Mouse (Mus musculus) forebrain, embryonic 11.5 days (tissue): ENCODE measurements at regions not wholly inside any gene's neighbourhood (a gene's known extent, or its start where the extent isn't known, plus 50 kb on each side); places are given as distances from the start of the nearest gene placed in this dataset.
A peak's percentile ranks its signal among the peaks of the same experiment; 100 is the strongest.

Experiments
- ATAC-seq: fragments of 200-750 bp; cut with Nextera tagmentation; replicated peaks from 2 replicates; pipeline ENCODE4 v1.8.0; 2017; ENCODE audit warnings: moderate TSS enrichment; ENCODE audit not compliant: low FRiP score
- DNase-seq: peaks from one replicate; pipeline ENCODE4 v3.0.0-alpha.2; 2017; ENCODE audit warnings: low spot score
- H3K27ac ChIP-seq: fragments of 300-500 bp; sonication (generic); 2 replicates; pipeline ENCODE4 v1.5.1; 2014; ENCODE audit warnings: low read depth, low read length
- H3K27me3 ChIP-seq: fragments of 300-500 bp; sonication (generic); 2 replicates; pipeline ENCODE4 v1.6.1; 2014; ENCODE audit warnings: mild to moderate bottlenecking, low read length, mixed read lengths; ENCODE audit not compliant: control insufficient read depth, insufficient read depth
- H3K36me3 ChIP-seq: fragments of 300-500 bp; sonication (generic); 2 replicates; pipeline ENCODE4 v1.6.1; 2014; ENCODE audit warnings: mild to moderate bottlenecking, low read length, moderate library complexity, mixed read lengths; ENCODE audit not compliant: control insufficient read depth, insufficient read depth
- H3K4me1 ChIP-seq: fragments of 300-500 bp; sonication (generic); replicated peaks from 2 replicates; pipeline ENCODE4 v1.6.1; 2014; ENCODE audit warnings: low read length, mixed read lengths; ENCODE audit not compliant: control insufficient read depth, insufficient read depth
- H3K4me2 ChIP-seq: fragments of 300-500 bp; sonication (generic); 2 replicates; pipeline ENCODE4 v1.6.1; 2014; ENCODE audit warnings: low read depth, mild to moderate bottlenecking, low read length, moderate library complexity, mixed read lengths; ENCODE audit not compliant: severe bottlenecking
- H3K4me3 ChIP-seq: fragments of 300-500 bp; sonication (generic); 2 replicates; pipeline ENCODE4 v1.5.1; 2014; ENCODE audit warnings: low read depth, low read length
- H3K9ac ChIP-seq: fragments of 300-500 bp; sonication (generic); 2 replicates; pipeline ENCODE4 v1.6.1; 2014; ENCODE audit warnings: low read length
- H3K9me3 ChIP-seq: fragments of 300-500 bp; sonication (generic); 2 replicates; pipeline ENCODE4 v1.6.1; 2016; ENCODE audit warnings: low read length, mixed read lengths; ENCODE audit not compliant: control insufficient read depth
- WGBS: fragments of 180-500 bp; shearing (Covaris S2); extraction: QIAGEN DNeasy Blood & Tissue Kit; methylation state at CpG from one replicate; pipeline ENCODE4 v1.1.7; 2014; 5-methylcytosine and 5-hydroxymethylcytosine counted together

DNA sequence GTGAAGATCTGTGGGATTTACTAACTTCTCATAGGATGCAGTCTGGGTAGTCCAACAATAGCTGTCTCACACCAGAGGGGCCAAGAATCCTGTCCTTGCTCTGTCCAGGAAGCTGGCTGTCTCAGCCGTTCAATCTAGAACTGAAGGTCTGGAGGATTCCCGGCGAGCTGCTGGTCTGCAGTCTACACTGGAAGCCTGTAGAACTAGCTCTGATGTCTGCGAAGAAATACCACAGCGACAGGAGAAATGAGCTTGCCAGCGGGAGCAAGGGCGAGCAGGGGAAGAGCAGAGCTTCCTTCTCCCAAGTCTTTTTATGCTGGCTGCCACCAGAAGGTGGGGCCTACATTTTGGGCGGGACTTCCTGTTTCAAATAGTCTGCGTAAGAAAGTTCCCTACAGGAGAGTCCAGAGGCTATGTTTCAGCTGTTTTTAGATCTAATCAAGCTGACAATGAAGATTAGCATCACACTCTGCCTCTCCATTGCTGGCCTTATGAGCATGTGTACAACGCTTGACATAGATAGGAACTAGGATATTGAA is 111.9 kb upstream of the Eef2kmt start:
- Histone ChIP-seq H3K9ac (no peak overlapping the region), H3K4me1 (no peaks in the 10 kb centered on the region), H3K4me2 (no peak overlapping the region), H3K36me3 (no peaks in the 10 kb centered on the region), H3K27ac (no peak overlapping the region), H3K27me3 (no peaks in the 10 kb centered on the region), H3K9me3 (no peaks in the 10 kb centered on the region), H3K4me3 (no peak overlapping the region)
- DNase-seq (peak; percentile 23), ATAC-seq (no peak)
- WGBS, result 90% methylated on average over 10 of the region's 10 CpGs

DNA sequence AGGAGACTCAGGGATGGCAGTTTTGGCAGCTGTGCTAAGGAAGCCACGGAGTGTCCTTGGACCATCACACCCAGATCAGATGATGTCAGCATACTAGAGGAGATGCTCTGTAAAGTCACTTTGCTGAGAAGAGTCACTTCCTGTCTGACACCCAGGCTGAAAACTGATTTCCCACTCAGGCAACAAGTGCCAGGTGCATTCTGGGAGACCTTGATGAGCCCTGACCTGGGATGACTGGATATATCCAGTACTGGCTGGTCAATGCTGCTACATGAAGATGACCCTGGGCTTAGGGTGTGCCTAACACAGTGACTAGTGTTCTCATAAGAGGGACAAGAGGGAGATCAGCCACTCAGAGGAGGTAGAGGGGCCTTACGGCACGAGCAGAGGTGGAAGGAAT is 110.2 kb upstream of the Eef2kmt start:
- no peaks in the 10 kb centered on the region for H3K27me3 ChIP-seq
- WGBS, result 93% methylated on average over 3 of the region's 3 CpGs
- ATAC-seq, result no peak

DNA sequence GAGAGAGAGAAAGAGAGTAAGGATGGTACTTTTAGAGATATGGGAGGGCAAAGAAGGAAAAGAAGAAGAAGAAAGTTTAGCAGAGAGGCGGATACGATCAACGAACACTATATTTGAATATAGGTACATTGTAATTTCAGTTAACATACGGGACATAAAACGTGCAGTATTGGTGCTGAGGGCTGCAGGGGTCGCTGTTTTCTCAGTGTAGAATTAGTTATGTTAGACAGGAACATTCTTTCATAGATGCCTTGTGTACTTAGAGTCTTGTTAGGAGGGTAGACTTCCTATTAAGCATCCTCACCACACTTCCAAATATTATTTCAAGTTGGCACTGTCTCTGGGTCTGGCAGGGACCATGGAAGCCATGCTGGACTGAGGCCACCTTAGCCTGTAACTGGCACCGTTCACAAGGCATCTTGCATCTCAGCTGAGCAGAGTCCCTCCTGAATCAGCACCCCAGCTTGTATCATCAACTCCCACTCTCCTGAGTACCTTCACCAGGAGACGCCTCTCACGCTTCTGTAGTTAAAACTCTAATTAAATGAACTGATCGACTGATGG is 107.3 kb upstream of the Eef2kmt start:
- no peaks in the 10 kb centered on the region for H3K27me3 ChIP-seq
- ATAC-seq, result no peak
- WGBS, result 74% methylated on average over 10 of the region's 10 CpGs

More for the DNA sequence above, 110.2 kb upstream of the Eef2kmt start:
- no peak overlapping the region for H3K4me2 ChIP-seq
- no peaks in the 10 kb centered on the region for H3K9me3 ChIP-seq
- H3K9ac ChIP-seq, result no peak overlapping the region
- no peak overlapping the region for H3K27ac ChIP-seq
- H3K36me3 ChIP-seq, result no peaks in the 10 kb centered on the region
- H3K4me3 ChIP-seq, result no peak overlapping the region
- H3K4me1 ChIP-seq, result no peaks in the 10 kb centered on the region
- DNase-seq, result no peak

DNA sequence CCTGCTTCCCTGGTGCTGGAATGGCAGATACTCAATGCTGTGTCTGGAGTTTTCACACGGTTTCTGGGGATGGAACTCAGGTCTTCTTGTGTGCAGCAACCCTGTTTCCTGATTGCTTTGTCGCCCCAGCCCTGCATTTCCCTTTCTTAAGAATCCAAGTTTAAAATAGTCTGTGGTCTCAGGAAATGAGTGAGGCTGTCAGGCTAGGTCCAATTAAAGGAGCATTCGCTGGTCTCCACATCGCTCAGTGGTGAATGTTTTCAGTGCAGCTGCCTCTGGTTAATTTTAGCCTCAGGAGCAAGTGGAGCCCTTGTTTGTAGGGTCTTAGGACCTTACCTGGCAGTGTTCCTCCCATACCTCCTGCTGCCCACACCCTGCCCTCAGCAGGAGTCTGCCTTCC is 103.4 kb upstream of the Eef2kmt start:
- Histone ChIP-seq H3K27me3 (no peaks in the 10 kb centered on the region), H3K36me3 (no peaks in the 10 kb centered on the region), H3K27ac (no peak overlapping the region), H3K9me3 (no peaks in the 10 kb centered on the region), H3K9ac (no peak overlapping the region), H3K4me1 (no peaks in the 10 kb centered on the region), H3K4me3 (no peak overlapping the region), H3K4me2 (no peak overlapping the region)
- ATAC-seq, result no peak
- no peak for DNase-seq
- WGBS, result 77% methylated on average over 4 of the region's 4 CpGs

More for the DNA sequence above, 107.3 kb upstream of the Eef2kmt start:
- no peak for DNase-seq
- no peaks in the 10 kb centered on the region for H3K4me1 ChIP-seq
- no peak overlapping the region for H3K4me3 ChIP-seq
- no peaks in the 10 kb centered on the region for H3K9me3 ChIP-seq
- H3K36me3 ChIP-seq, result no peaks in the 10 kb centered on the region
- H3K4me2 ChIP-seq, result no peak overlapping the region
- H3K27ac ChIP-seq, result no peak overlapping the region
- no peak overlapping the region for H3K9ac ChIP-seq

DNA sequence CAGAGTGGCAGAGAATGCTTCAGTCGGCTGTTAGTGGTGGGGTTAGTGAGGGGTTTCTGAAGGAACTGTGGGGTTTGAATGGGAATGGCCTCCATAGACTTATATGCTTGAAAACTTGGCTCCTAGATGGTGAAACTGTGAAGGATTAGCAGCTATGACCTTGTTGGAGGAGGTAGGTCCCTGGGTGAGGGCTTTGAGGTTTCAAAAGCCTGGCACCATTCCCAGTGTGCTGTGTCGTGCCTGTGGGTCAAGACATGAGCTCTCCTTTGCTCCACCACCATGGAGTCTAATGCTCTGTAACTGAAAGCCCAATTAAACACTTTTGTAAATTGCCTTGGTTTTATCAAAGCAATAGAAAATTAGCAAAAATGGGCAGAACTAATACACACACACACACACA is 98.1 kb upstream of the Eef2kmt start:
- DNase-seq (no peak), ATAC-seq (no peak)
- Histone ChIP-seq H3K9me3 (no peaks in the 10 kb centered on the region), H3K9ac (no peak overlapping the region), H3K4me2 (no peak overlapping the region), H3K27ac (no peak overlapping the region), H3K4me1 (0 out of 2 replicates have a peak, but pooled peaks cover 2% of the 10 kb centered on the region), H3K4me3 (no peak overlapping the region), H3K36me3 (no peaks in the 10 kb centered on the region), H3K27me3 (no peaks in the 10 kb centered on the region)
- WGBS, result 87% methylated on average over 2 of the region's 2 CpGs

DNA sequence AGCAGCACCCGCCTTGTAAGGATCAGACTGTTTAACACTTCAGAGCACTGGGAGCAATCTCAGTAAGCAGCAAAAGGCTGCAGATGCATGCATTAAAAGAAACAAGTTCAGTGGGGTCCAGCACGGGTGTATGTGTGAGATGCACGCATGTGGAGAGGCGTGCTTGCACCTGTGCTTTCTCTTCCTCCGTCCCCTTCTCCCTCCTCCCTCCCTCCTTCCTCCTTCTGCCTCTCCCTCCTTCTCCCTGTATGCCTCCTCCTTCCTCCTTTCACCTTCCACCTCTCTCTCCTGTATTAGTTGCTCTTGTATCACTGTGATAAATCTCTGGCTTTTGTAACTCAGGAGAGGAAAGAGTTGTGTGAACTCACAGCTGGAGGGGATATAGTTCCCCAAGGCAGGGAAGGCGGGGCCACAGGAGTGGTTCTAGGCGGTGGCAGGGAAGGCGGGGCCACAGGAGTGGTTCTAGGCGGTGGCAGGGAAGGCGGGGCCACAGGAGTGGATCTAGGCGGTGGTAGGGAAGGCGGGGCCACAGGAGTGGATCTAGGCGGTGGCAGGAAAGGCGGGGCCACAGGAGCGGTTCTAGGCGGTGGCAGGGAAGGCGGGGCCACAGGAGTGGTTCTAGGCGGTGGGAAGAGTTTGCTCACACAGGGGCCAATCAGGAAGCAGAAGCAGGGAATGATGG is 96.2 kb upstream of the Eef2kmt start:
- Histone ChIP-seq H3K4me2 (peak overlapping the region; percentile 26; the same call in 1 of the 2 replicates), H3K9ac (no peak overlapping the region), H3K27ac (no peak overlapping the region), H3K4me3 (no peak overlapping the region), H3K27me3 (no peaks in the 10 kb centered on the region), H3K9me3 (no peaks in the 10 kb centered on the region), H3K36me3 (no peaks in the 10 kb centered on the region), H3K4me1 (0 out of 2 replicates have a peak, but pooled peaks cover 2% of the 10 kb centered on the region)
- WGBS, result 5% methylated on average over 18 of the region's 18 CpGs
- ATAC-seq, result peak; percentile 77
- peak; percentile 80 for DNase-seq

DNA sequence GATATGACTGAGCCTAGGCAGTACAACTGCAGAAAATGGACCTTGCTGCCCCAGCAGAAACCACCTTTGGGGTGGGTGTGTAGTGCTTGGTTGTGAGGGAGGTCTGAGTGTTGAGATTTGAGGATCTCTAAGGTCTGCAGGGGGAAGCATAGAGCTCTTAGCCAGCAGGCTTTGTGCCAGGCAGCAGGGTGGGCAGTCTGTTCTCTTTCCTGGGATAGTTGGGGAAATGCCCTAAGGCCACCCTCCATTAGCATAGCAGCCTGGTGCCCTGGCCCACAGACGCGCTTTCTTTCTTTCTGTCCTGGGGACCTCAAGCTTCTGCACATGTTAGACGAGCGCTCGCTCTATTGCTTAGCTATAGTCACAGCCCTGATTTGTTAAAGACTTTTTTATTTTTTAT is 91.4 kb upstream of the Eef2kmt start:
- no peak overlapping the region for H3K4me2 ChIP-seq
- DNase-seq (no peak), ATAC-seq (no peak)
- no peaks in the 10 kb centered on the region for H3K27me3 ChIP-seq
- H3K36me3 ChIP-seq, result no peaks in the 10 kb centered on the region
- no peak overlapping the region for H3K27ac ChIP-seq
- no peak overlapping the region for H3K4me3 ChIP-seq
- no peaks in the 10 kb centered on the region for H3K9me3 ChIP-seq
- 88% methylated on average over 5 of the region's 5 CpGs for WGBS
- H3K9ac ChIP-seq, result no peak overlapping the region
- H3K4me1 ChIP-seq, result 0 out of 2 replicates have a peak, but pooled peaks cover 2% of the 10 kb centered on the region

DNA sequence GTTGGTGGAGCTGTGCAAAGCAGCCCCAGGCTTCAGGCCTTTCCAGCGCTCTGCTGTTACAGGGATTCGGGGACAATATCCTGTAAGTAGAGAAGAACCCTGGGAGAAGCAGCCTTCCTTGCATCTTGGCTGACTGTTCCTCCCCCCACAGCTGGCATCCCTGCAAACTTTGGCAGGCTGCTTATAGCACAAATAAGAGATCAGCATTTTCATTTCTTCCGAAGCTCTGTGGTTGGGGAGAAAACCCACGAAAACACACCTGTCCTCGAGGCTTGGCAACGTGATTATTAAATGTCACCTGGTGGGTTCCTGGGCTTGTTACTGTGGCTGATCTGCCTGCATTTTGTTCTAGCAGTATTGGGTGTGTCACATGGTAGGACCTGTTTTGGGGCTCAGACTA is 86.5 kb upstream of the Eef2kmt start:
- Histone ChIP-seq H3K4me1 (no peaks in the 10 kb centered on the region), H3K27me3 (no peaks in the 10 kb centered on the region), H3K9ac (no peak overlapping the region), H3K27ac (no peak overlapping the region), H3K4me3 (no peak overlapping the region), H3K9me3 (no peaks in the 10 kb centered on the region), H3K36me3 (no peaks in the 10 kb centered on the region), H3K4me2 (no peak overlapping the region)
- DNase-seq (no peak), ATAC-seq (no peak)
- WGBS, result 81% methylated on average over 6 of the region's 6 CpGs

DNA sequence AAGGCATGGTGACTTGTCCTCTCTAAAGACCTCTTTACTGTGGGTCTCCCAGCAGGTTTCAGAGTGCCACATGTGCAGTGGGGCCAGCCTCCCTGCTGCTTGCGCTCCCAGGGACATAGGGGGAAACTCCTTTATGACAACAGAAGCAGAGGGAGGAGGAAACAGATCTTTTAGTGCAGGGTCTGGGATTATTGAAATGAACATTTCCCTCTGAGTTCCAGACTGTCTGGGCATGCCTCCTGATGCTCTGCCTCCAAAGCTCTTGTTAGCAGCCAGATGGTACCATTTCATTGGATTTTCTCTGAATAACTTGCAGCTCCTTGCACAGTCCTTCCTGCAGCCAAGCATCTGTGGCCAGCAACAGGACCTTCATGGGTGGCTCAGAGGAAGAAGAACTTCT is 60.5 kb upstream of the Eef2kmt start:
- ATAC-seq, result no peak
- 85% methylated on average over 1 of the region's 1 CpGs for WGBS
- H3K36me3 ChIP-seq, result no peaks in the 10 kb centered on the region
- H3K4me2 ChIP-seq, result no peak overlapping the region
- no peaks in the 10 kb centered on the region for H3K4me1 ChIP-seq
- H3K4me3 ChIP-seq, result no peak overlapping the region
- no peak overlapping the region for H3K9ac ChIP-seq
- H3K27me3 ChIP-seq, result no peaks in the 10 kb centered on the region
- H3K9me3 ChIP-seq, result no peaks in the 10 kb centered on the region
- no peak for DNase-seq
- H3K27ac ChIP-seq, result no peak overlapping the region
